Mouse (Mus musculus) MEL (cell line): ENCODE data around the gene Flad1.

Experiments
- CHD2 ChIP-seq: IDR thresholded peaks from 2 replicates; pipeline ENCODE4 v1.6.1; 2011; ENCODE audit warnings: low read length, improper control_type of control experiment
- E2F4 ChIP-seq: IDR thresholded peaks from 2 replicates; pipeline ENCODE4 v1.6.1; 2011; ENCODE audit warnings: low read depth, low read length, improper control_type of control experiment, borderline replicate concordance
- MAZ ChIP-seq: IDR thresholded peaks from 2 replicates; pipeline ENCODE4 v1.6.1; 2012; ENCODE audit warnings: low read depth, mild to moderate bottlenecking, inconsistent platforms, low read length, improper control_type of control experiment
- RAD21 ChIP-seq: IDR thresholded peaks from 2 replicates; pipeline ENCODE4 v1.6.1; 2011; ENCODE audit warnings: mild to moderate bottlenecking, low read depth, low read length, improper control_type of control experiment
- RCOR1 ChIP-seq: IDR thresholded peaks from 2 replicates; pipeline ENCODE4 v1.6.1; 2012; ENCODE audit warnings: low read depth, mild to moderate bottlenecking, inconsistent platforms, low read length, improper control_type of control experiment
- TCF12 ChIP-seq: IDR thresholded peaks from 2 replicates; pipeline ENCODE4 v1.6.1; 2014; ENCODE audit warnings: low read depth, mild to moderate bottlenecking, inconsistent platforms, low read length, improper control_type of control experiment, moderate library complexity
- ZKSCAN1 ChIP-seq: IDR thresholded peaks from 2 replicates; pipeline ENCODE4 v1.6.1; 2012; ENCODE audit warnings: low read depth, mild to moderate bottlenecking, inconsistent platforms, low read length, improper control_type of control experiment, moderate library complexity

DNA sequence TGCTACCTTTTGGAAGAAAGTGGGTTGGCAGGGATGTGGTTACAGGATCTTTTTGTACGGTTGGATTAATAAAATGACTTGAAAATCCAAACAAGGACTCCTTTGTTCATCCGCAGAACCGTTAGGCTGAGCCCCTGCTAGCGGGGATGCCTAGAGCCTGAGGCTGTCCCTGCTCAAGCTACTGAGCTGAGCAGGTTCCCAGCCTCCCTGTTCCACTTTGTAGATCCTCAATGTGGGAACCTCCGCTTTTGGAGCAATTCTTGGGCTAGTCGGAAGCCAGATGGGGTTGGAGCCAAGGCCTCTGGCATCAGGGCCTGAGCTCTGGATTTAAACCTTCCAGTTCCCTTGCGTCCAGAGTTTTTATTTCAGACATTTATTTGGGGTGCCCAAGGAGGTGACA, 23.4 kb upstream of the Flad1 start:
- no peak for TF ChIP-seq ZKSCAN1
- TF ChIP-seq MAZ: no peak
- no peak for TF ChIP-seq TCF12
- no peak for TF ChIP-seq E2F4
- TF ChIP-seq RCOR1: no peak
- no peak for TF ChIP-seq RAD21
- TF ChIP-seq CHD2: no peak
